Mouse (Mus musculus): ENCODE results near the gene Cfap77. TPM values are rescaled to one million over a fixed set of nuclear protein-coding genes. Genes with fewer than 3 reads are reported as not detected.
A peak's percentile ranks its signal among the peaks of the same experiment; 100 is the strongest.
"Not testable (repeated sequence)": the region's sequence is repeated elsewhere in the genome, so short reads cannot be mapped to it uniquely, and the experiment has no call there.

Cfap77 gene
- polyA plus RNA-seq (2016; fragmentation: Nextera tagmentation; extraction: Ambion mirVana): 0.75 and 1.2 TPM in 2 replicates

- Histone ChIP-seq H3K4me1 (peaks cover 11% of the 10 kb centered on the region), H3K27ac (replicated peaks) (peak within 1 kb of the TSS; percentile 87), H3K9me3 (no peaks in the 10 kb centered on the region), H3K36me3 (replicated peaks) (no peaks in the 10 kb centered on the region), H3K27me3 (replicated peaks; ENCODE audit: low read depth, poor library complexity, severe bottlenecking) (peaks cover 81% of the 10 kb centered on the region), H3K4me3 (peak within 1 kb of the TSS; percentile 64)
- peak; percentile 69 for DNase-seq (ENCODE audit: low spot score)
- under 1% methylated on average over 25 of the region's 25 CpGs for WGBS
Measured at GRCm38 (mm10) chr2:29054991-29055390, at the start of gene Cfap77. Gene Cfap77 (minus strand): TSS chr2:29055066.

- H3K27ac ChIP-seq (replicated peaks); H3K27me3 ChIP-seq (replicated peaks; ENCODE audit: low read depth, poor library complexity, severe bottlenecking); H3K4me1 ChIP-seq; H3K4me3 ChIP-seq; DNase-seq (ENCODE audit: low spot score); H3K36me3 ChIP-seq (replicated peaks); H3K9me3 ChIP-seq: not testable (repeated sequence)
- 81% methylated on average over 10 of the region's 10 CpGs for WGBS
Measured at GRCm38 (mm10) chr2:29102416-29103377, 47.8 kb upstream of the Cfap77 start.

DNA sequence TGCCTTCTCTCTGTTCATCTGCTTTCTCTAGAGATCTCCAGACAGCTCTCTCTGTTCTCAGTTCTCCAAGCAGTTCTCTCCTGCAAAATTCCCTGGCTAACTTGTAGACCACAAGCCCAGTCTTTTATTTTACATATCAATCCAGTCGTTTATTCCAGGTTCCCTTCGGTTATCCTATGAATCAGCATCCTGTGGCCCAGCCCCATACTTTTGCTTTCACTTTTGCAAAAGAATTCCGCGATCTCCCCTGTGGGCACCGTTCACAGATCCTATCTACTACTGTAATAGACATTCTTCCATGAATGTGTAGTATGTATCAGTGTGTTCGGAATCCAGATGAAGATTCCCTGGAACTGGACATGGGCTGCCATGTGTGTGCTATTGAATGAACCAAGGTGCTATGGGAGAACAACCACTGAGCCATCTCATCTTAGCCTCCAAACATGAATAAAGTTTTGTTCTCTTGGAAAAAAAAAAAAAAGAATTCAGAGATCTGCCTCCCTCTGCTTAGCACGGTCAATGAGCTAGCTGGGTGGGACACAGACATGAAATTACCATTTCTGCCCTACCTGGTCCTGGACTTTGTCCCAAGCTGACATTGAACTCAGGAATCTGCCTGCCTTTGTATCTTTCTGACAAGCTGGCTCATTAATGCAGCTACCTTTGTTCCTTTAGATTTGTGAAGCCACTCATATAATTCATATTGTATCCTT is 46.1 kb upstream of the Cfap77 start:
- 81% methylated on average over 7 of the region's 7 CpGs for WGBS
- H3K9me3 ChIP-seq: no peaks in the 10 kb centered on the region
- no peak overlapping the region for H3K27ac ChIP-seq (replicated peaks)
- no peak overlapping the region for H3K4me3 ChIP-seq
- H3K27me3 ChIP-seq (replicated peaks; ENCODE audit: low read depth, poor library complexity, severe bottlenecking): no peaks in the 10 kb centered on the region
- no peak for DNase-seq (ENCODE audit: low spot score)
- H3K4me1 ChIP-seq: no peaks in the 10 kb centered on the region
- H3K36me3 ChIP-seq (replicated peaks): no peaks in the 10 kb centered on the region

- Histone ChIP-seq H3K27me3 (replicated peaks; ENCODE audit: low read depth, poor library complexity, severe bottlenecking) (no peaks in the 10 kb centered on the region), H3K4me3 (no peak overlapping the region), H3K9me3 (no peaks in the 10 kb centered on the region), H3K27ac (replicated peaks) (no peak overlapping the region), H3K36me3 (replicated peaks) (no peaks in the 10 kb centered on the region), H3K4me1 (no peaks in the 10 kb centered on the region)
- 90% methylated on average over 14 of the region's 14 CpGs for WGBS
- no peak for DNase-seq (ENCODE audit: low spot score)
Measured at GRCm38 (mm10) chr2:29099646-29100045, 44.8 kb upstream of the Cfap77 start.

- Histone ChIP-seq H3K27ac (replicated peaks) (no peak overlapping the region), H3K9me3 (no peaks in the 10 kb centered on the region), H3K4me3 (no peak overlapping the region), H3K36me3 (replicated peaks) (no peaks in the 10 kb centered on the region), H3K27me3 (replicated peaks; ENCODE audit: low read depth, poor library complexity, severe bottlenecking) (no peaks in the 10 kb centered on the region), H3K4me1 (no peaks in the 10 kb centered on the region)
- DNase-seq (ENCODE audit: low spot score): no peak
- WGBS: 81% methylated on average over 8 of the region's 8 CpGs
Measured at GRCm38 (mm10) chr2:29098786-29099185, 43.9 kb upstream of the Cfap77 start.

DNA sequence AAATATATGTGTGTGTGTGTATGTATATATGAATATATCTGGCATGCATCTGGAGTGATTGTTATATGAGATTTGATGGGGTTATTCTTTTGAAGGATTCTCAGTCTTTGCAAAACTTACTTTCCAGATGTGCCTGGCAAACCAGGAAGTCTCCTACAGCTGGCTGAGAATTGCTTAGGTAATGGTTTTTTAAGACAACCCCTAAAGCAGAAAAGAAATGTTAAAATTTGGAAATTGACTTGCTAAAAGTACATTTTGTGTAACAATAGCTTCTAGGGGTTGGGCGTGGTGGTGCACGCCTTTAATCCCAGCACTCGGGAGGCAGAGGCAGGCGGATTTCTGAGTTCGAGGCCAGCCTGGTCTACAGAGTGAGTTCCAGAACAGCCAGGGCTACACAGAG is 43.1 kb upstream of the Cfap77 start:
- not testable (repeated sequence) for H3K4me3 ChIP-seq; H3K27me3 ChIP-seq (replicated peaks; ENCODE audit: low read depth, poor library complexity, severe bottlenecking); H3K9me3 ChIP-seq; H3K27ac ChIP-seq (replicated peaks); H3K4me1 ChIP-seq; H3K36me3 ChIP-seq (replicated peaks); DNase-seq (ENCODE audit: low spot score)
- WGBS: 92% methylated on average over 5 of the region's 5 CpGs

DNA sequence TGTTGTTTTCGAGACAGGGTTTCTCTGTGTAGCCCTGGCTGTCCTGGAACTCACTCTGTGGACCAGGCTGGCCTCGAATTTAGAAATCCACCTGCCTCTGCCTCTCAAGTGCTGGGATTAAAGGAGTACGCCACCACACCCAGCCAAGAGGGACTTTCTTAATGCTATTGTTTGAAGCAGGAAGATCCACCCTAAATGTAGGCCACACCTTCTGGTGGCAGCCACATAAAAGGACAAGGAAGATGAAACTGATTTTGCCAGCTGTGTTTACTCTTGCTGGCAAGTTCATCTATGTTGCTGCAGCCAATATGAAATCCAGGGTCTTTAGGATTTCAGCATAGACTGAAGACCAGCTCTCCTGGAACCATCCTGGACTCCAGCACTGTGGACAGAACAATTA is 42.6 kb upstream of the Cfap77 start:
- DNase-seq (ENCODE audit: low spot score): no peak
- WGBS: 80% methylated on average over 3 of the region's 3 CpGs
- no peak overlapping the region for H3K27ac ChIP-seq (replicated peaks)
- H3K36me3 ChIP-seq (replicated peaks): no peaks in the 10 kb centered on the region
- no peaks in the 10 kb centered on the region for H3K27me3 ChIP-seq (replicated peaks; ENCODE audit: low read depth, poor library complexity, severe bottlenecking)
- no peak overlapping the region for H3K4me3 ChIP-seq
- H3K4me1 ChIP-seq: no peaks in the 10 kb centered on the region
- no peaks in the 10 kb centered on the region for H3K9me3 ChIP-seq

DNA sequence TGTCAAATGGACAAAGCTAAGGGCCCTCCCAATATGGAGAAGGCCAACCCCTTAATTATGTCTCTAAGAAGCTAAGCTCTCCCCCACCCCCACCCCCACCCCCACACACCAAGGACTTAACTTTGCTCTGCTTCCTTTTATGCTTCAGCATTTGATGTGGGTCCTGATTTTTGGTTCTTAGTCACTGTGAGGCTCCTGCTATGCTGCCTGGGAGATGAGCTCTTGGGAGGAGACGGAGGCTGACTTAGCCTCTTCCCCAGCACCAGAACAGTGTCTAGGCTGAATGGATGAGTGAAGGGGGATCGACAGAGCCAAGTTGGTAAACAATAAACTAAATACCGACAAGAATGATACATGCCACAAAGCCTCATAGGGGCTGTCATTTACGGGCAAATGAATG is 41.9 kb upstream of the Cfap77 start:
- WGBS: 67% methylated on average over 4 of the region's 4 CpGs
- no peak for DNase-seq (ENCODE audit: low spot score)
- H3K4me1 ChIP-seq: no peaks in the 10 kb centered on the region
- no peak overlapping the region for H3K27ac ChIP-seq (replicated peaks)
- H3K9me3 ChIP-seq: no peaks in the 10 kb centered on the region
- no peaks in the 10 kb centered on the region for H3K36me3 ChIP-seq (replicated peaks)
- no peaks in the 10 kb centered on the region for H3K27me3 ChIP-seq (replicated peaks; ENCODE audit: low read depth, poor library complexity, severe bottlenecking)
- H3K4me3 ChIP-seq: no peak overlapping the region

DNA sequence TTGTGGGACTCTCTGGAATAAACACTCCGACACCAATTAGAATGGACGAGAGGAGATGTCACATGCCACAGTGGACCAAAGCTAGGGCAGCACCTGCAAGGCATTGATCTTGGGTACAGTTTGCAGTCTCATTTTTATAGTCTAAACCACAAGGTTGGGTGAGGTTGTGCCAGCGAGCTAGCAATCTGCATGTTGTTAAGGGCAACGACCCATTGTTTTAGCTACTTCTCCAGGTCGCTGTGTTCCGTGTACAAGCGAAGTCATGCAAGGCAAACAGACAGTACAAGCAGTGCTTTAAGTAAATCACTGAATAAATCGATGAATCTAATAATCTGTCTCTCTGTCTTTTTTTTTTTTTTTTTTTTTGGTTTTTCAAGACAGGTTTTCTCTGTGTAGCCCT is 40.8 kb upstream of the Cfap77 start:
- Histone ChIP-seq H3K27ac (replicated peaks) (no peak overlapping the region), H3K9me3 (no peaks in the 10 kb centered on the region), H3K36me3 (replicated peaks) (no peaks in the 10 kb centered on the region), H3K4me3 (no peak overlapping the region), H3K4me1 (no peaks in the 10 kb centered on the region), H3K27me3 (replicated peaks; ENCODE audit: low read depth, poor library complexity, severe bottlenecking) (no peaks in the 10 kb centered on the region)
- DNase-seq (ENCODE audit: low spot score): no peak
- WGBS: 93% methylated on average over 8 of the region's 8 CpGs

DNA sequence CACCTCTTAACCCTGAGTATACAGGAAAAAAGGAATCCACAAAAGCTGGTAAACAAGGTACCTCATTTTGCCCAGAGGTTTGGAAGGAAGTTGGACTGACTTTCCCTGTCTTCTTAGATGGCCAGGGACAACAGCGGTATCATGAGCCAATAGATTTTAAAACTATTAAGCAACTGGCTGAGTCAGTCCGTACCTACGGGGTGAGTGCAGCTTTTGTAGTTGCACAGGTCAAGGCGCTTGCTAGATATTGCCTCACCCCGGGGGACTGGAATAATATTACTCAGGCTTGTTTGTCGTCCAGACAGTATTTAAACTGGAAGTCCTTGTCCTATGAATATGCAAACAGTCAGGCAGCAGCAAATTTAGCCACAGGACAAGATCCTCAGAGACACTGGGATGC is 34.4 kb upstream of the Cfap77 start:
- not testable (repeated sequence) for DNase-seq (ENCODE audit: low spot score); H3K9me3 ChIP-seq; H3K27me3 ChIP-seq (replicated peaks; ENCODE audit: low read depth, poor library complexity, severe bottlenecking); H3K4me3 ChIP-seq; H3K27ac ChIP-seq (replicated peaks); H3K4me1 ChIP-seq
- peaks cover 38% of the 10 kb centered on the region for H3K36me3 ChIP-seq (replicated peaks)
- WGBS: 86% methylated on average over 6 of the region's 6 CpGs

GRCm38 (mm10) chr2:29086026-29086425 is 31.2 kb upstream of the Cfap77 start:
- H3K9me3 ChIP-seq: no peaks in the 10 kb centered on the region
- H3K36me3 ChIP-seq (replicated peaks): peaks cover 70% of the 10 kb centered on the region
- 94% methylated on average over 7 of the region's 7 CpGs for WGBS
- H3K27ac ChIP-seq (replicated peaks): no peak overlapping the region
- H3K4me3 ChIP-seq: no peak overlapping the region
- no peak for DNase-seq (ENCODE audit: low spot score)
- no peaks in the 10 kb centered on the region for H3K4me1 ChIP-seq
- H3K27me3 ChIP-seq (replicated peaks; ENCODE audit: low read depth, poor library complexity, severe bottlenecking): no peaks in the 10 kb centered on the region

GRCm38 (mm10) chr2:29081965-29082364 is 27.1 kb upstream of the Cfap77 start:
- H3K9me3 ChIP-seq: no peaks in the 10 kb centered on the region
- no peaks in the 10 kb centered on the region for H3K27me3 ChIP-seq (replicated peaks; ENCODE audit: low read depth, poor library complexity, severe bottlenecking)
- no peak for DNase-seq (ENCODE audit: low spot score)
- peaks cover 96% of the 10 kb centered on the region for H3K36me3 ChIP-seq (replicated peaks)
- 59% methylated on average over 3 of the region's 3 CpGs for WGBS
- no peaks in the 10 kb centered on the region for H3K4me1 ChIP-seq
- no peak overlapping the region for H3K4me3 ChIP-seq
- H3K27ac ChIP-seq (replicated peaks): no peak overlapping the region

- Histone ChIP-seq H3K4me1 (no peaks in the 10 kb centered on the region), H3K4me3 (no peak overlapping the region), H3K36me3 (replicated peaks) (peaks cover 97% of the 10 kb centered on the region), H3K9me3 (no peaks in the 10 kb centered on the region), H3K27ac (replicated peaks) (no peak overlapping the region), H3K27me3 (replicated peaks; ENCODE audit: low read depth, poor library complexity, severe bottlenecking) (no peaks in the 10 kb centered on the region)
- 84% methylated on average over 2 of the region's 2 CpGs for WGBS
- DNase-seq (ENCODE audit: low spot score): no peak
Measured at GRCm38 (mm10) chr2:29076226-29076625, 21.4 kb upstream of the Cfap77 start.

All from embryonic facial prominence, embryonic 10.5 days (tissue).